Mouse (Mus musculus): ENCODE measurements at regions not wholly inside any gene's neighbourhood (a gene's known extent, or its start where the extent isn't known, plus 50 kb on each side); places are given as distances from the start of the nearest gene placed in this dataset.

DNA sequence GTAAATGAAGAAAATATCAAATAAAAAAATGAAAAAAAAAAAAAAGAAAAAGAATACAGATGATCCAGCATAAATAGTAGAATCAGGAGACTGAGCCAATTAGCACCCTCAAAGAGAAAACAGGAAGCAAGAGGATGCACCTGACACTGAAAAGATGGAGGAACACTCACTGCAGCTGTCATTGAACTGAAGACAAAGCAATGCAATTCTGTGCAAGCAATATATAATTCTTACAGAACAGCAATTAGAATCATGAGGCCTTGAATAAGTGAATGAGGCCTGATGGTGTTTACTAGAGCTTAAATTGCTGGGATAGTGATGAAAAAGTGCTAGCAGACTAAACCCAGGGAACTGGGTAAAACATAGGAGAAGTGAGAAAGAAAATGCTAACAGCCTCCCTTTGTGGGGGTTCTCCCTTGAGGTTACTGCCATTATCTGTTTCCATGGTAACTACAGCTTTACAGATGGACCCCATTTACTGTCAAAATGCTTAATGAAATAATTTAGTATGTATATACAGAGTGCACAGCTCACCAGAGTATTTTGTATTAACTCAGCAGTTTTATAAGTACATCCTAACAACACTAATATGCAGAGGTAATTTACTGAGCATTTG lies 407.6 kb downstream of the Casp12 start:
- no peak overlapping the region for H3K4me3 ChIP-seq
- no peak overlapping the region for H3K9ac ChIP-seq
- peak; percentile 84 for ATAC-seq (ENCODE audit: low read depth)
- H3K4me2 ChIP-seq: no peak overlapping the region
- peaks cover 7% of the 10 kb centered on the region; the same call in 1 of the 2 replicates for H3K4me1 ChIP-seq (replicated peaks)
- H3K36me3 ChIP-seq: no peaks in the 10 kb centered on the region
- H3K27me3 ChIP-seq: no peaks in the 10 kb centered on the region
- peak overlapping the region; percentile 62 for H3K27ac ChIP-seq (replicated peaks)
- H3K9me3 ChIP-seq: no peaks in the 10 kb centered on the region

DNA sequence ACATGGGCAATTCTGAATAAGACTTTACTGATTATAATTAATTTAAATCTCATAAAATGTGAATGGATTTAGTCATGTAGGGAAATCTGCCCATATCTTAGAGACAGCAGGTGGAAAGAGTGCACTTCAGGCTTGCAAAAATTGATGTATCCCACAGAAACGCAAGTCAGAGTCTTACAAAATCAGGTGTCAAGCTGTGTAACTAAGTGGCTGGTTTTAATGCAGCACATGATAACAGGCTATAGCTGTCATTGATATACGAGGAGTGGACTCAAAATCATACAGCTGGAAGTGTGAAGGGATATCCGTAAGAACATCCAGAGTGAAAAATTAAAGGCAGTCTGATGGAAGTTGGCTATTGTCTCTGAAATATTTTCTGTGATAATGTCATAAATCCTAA lies 408.6 kb downstream of the Casp12 start:
- Histone ChIP-seq H3K27ac (replicated peaks) (no peak overlapping the region), H3K4me2 (no peak overlapping the region), H3K27me3 (no peaks in the 10 kb centered on the region), H3K4me3 (no peak overlapping the region), H3K36me3 (no peaks in the 10 kb centered on the region), H3K4me1 (replicated peaks) (peaks cover 7% of the 10 kb centered on the region; the same call in 1 of the 2 replicates), H3K9me3 (no peaks in the 10 kb centered on the region), H3K9ac (no peak overlapping the region)
- whole genome bisulfite sequencing: 66% methylated on average over 3 of the region's 3 CpGs
- no peak for ATAC-seq (ENCODE audit: low read depth)

DNA sequence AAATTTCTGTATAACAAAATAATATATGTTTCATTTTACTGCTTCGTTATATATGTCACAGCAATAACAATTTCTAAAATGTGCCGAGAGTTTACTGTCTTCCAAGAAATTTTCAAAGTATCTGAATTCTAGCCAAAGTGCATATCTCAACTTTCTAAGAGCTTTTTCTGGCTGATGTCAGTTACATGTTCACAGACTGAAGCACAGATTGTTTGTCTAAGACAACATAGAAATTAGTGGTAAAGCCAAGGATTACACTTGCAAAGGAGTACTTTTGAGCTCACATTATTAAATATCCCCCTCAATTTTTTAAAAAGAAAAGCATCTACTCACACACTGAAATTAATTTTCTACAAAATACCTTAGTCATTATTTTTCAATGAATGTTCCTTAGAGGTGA lies 407.2 kb upstream of the Pdgfd start:
- Histone ChIP-seq H3K9me3 (no peaks in the 10 kb centered on the region), H3K27me3 (no peaks in the 10 kb centered on the region), H3K27ac (replicated peaks) (no peak overlapping the region), H3K4me1 (replicated peaks) (no peaks in the 10 kb centered on the region), H3K4me2 (no peak overlapping the region), H3K36me3 (no peaks in the 10 kb centered on the region), H3K4me3 (no peak overlapping the region), H3K9ac (no peak overlapping the region)
- WGBS: 97% methylated on average over 2 of the region's 2 CpGs
- no peak for ATAC-seq (ENCODE audit: low read depth)

DNA sequence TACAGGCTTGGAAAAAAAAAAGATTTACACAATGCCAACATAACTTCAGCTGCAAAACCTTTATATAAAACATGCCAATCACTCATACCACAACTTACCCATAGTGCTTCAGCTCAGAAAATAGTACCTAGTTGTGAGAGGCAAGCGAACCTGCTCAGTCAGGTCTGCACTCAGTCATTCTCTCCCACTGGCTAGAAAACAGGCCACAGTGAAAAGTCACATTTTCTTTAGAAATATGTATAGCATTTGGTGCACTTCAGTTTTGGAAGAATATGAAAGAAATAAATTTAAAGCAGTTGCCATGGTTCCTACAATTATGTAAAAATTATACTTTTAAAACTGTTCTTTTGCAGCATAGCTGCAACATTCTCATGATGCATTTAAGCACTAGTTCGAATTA lies 398.5 kb upstream of the Pdgfd start:
- Histone ChIP-seq H3K4me3 (no peak overlapping the region), H3K27ac (replicated peaks) (no peak overlapping the region), H3K4me2 (no peak overlapping the region), H3K4me1 (replicated peaks) (no peaks in the 10 kb centered on the region), H3K27me3 (no peaks in the 10 kb centered on the region), H3K9me3 (no peaks in the 10 kb centered on the region), H3K9ac (no peak overlapping the region), H3K36me3 (no peaks in the 10 kb centered on the region)
- ATAC-seq (ENCODE audit: low read depth): no peak
- 85% methylated on average over 2 of the region's 2 CpGs for WGBS

- Histone ChIP-seq H3K4me2 (no peak overlapping the region), H3K4me1 (replicated peaks) (no peaks in the 10 kb centered on the region), H3K9ac (no peak overlapping the region), H3K4me3 (no peak overlapping the region), H3K9me3 (no peaks in the 10 kb centered on the region), H3K27me3 (no peaks in the 10 kb centered on the region), H3K36me3 (no peaks in the 10 kb centered on the region), H3K27ac (replicated peaks) (no peak overlapping the region)
- no peak for ATAC-seq (ENCODE audit: low read depth)
Observed at GRCm38 (mm10) chr9:5771158-5771557, 397.2 kb upstream of the Pdgfd start.

Measured in neural tube, embryonic 13.5 days (tissue).